Comparison of ENCODE assay signal across 17 mouse cellular contexts in genomic region chr2:166197064-166197463, GRCm38 (mm10). TPM values are rescaled to one million over a fixed set of nuclear protein-coding genes. Genes with fewer than 3 reads are reported as not detected.
DNase-seq lines count a peak whose midpoint lies in the region; ATAC-seq and TF ChIP-seq lines count a peak whose summit lies in the region.
"Had no signal": no experiment of that assay in that cellular context is flagged by ENCODE, and none has a peak within 500 bp of the region (broad histone marks: within the 10 kb centered on the region; RNA-seq: fewer than 3 reads in every experiment).

No protein-coding gene starts in this region.

- no peak overlapping the region for H3K4me3 ChIP-seq in kidney, adult 2 months (ENCODE audit: insufficient read depth, low read depth, low read length)
- no peak overlapping the region for H3K4me3 ChIP-seq in heart, embryonic 11.5 days (ENCODE audit: low read depth, low read length)
- no peak overlapping the region for H3K4me3 ChIP-seq in limb, embryonic 10.5 days
- H3K4me3 ChIP-seq: hindbrain, embryonic 15.5 days; midbrain, embryonic 15.5 days had no signal

- no peak for TF ChIP-seq CTCF in kidney, adult 2 months (conservative IDR thresholded peaks at IDR 0.05; ENCODE audit: insufficient read depth, insufficient read length, low read depth, low read length)

- no peaks in the 10 kb centered on the region for H3K27me3 ChIP-seq in kidney, adult 2 months (replicated peaks; ENCODE audit: control insufficient read depth, insufficient read depth, low read length)
- H3K27me3 ChIP-seq in heart, embryonic 11.5 days (ENCODE audit: control insufficient read depth, insufficient read depth, low read length) = peaks cover 4% of the 10 kb centered on the region; the same call in 1 of the 2 replicates
- H3K27me3 ChIP-seq in limb, embryonic 10.5 days (ENCODE audit: low read depth, poor library complexity, severe bottlenecking) = no peaks in the 10 kb centered on the region
- H3K27me3 ChIP-seq: midbrain, embryonic 15.5 days had no signal

- peak; percentile 74 for DNase-seq in kidney, adult 2 months
- no peak for DNase-seq in kidney, postnatal 4 days
- DNase-seq in embryo, embryonic 11 days = peak; percentile 39
- no peak for DNase-seq in limb, embryonic 10.5 days (ENCODE audit: low spot score)
- DNase-seq in frontal cortex, adult 2 months (ENCODE audit: extremely low spot score in 1 of 2, low spot score in 1 of 2) = no peak
- DNase-seq: cerebellum, postnatal 36 days; gastrocnemius, postnatal 10 days; layer of hippocampus, adult 9-11 months; left cerebral cortex, postnatal 4 days; right cerebral cortex, adult 18-20 months; thymus, postnatal 36 days had no signal

- ATAC-seq in heart, embryonic 11.5 days (replicated peaks; ENCODE audit: insufficient number of reproducible peaks, low FRiP score, low TSS enrichment) = no peak
- no peak for ATAC-seq in monocyte, adult 5-6 weeks (replicated peaks; ENCODE audit: insufficient number of reproducible peaks, low FRiP score, low TSS enrichment, poor library complexity, severe bottlenecking)
- ATAC-seq: CD4-positive, CD25-positive, alpha-beta regulatory T cell, adult 4 months; midbrain, embryonic 15.5 days; Patski had no signal

- H3K27ac ChIP-seq in kidney, adult 2 months (ENCODE audit: insufficient read depth, low read depth, low read length) = no peak overlapping the region
- H3K27ac ChIP-seq in heart, embryonic 11.5 days (ENCODE audit: low read depth, low read length) = 0 out of 2 replicates have a peak overlapping the region, but pooled peaks have one; percentile 4
- H3K27ac ChIP-seq in limb, embryonic 10.5 days = peak overlapping the region; percentile 76
- H3K27ac ChIP-seq: hindbrain, embryonic 15.5 days; midbrain, embryonic 15.5 days had no signal

- no peak overlapping the region for H3K9ac ChIP-seq in heart, embryonic 11.5 days (ENCODE audit: low read depth, low read length)
- H3K9ac ChIP-seq: hindbrain, embryonic 15.5 days; midbrain, embryonic 15.5 days had no signal

- H3K36me3 ChIP-seq in kidney, adult 2 months (ENCODE audit: control insufficient read depth, insufficient read depth, low read length) = no peaks in the 10 kb centered on the region
- no peaks in the 10 kb centered on the region for H3K36me3 ChIP-seq in heart, embryonic 11.5 days (ENCODE audit: control insufficient read depth, insufficient read depth, low read length)
- H3K36me3 ChIP-seq in limb, embryonic 10.5 days = no peaks in the 10 kb centered on the region
- H3K36me3 ChIP-seq: hindbrain, embryonic 15.5 days; midbrain, embryonic 15.5 days had no signal

- H3K9me3 ChIP-seq in heart, embryonic 11.5 days (replicated peaks; ENCODE audit: control insufficient read depth, low read length) = peaks cover 3% of the 10 kb centered on the region; the same call in 1 of the 2 replicates
- H3K9me3 ChIP-seq in limb, embryonic 10.5 days (replicated peaks) = no peaks in the 10 kb centered on the region
- H3K9me3 ChIP-seq: hindbrain, embryonic 15.5 days; midbrain, embryonic 15.5 days had no signal

- no peaks in the 10 kb centered on the region for H3K4me1 ChIP-seq in kidney, adult 2 months (ENCODE audit: control insufficient read depth, insufficient read depth, low read length)
- H3K4me1 ChIP-seq in heart, embryonic 11.5 days (ENCODE audit: control insufficient read depth, insufficient read depth, low read length) = peaks cover 33% of the 10 kb centered on the region
- peaks cover 61% of the 10 kb centered on the region for H3K4me1 ChIP-seq in limb, embryonic 10.5 days
- H3K4me1 ChIP-seq: hindbrain, embryonic 15.5 days had no signal

- H3K4me2 ChIP-seq in heart, embryonic 11.5 days = no peak overlapping the region
- H3K4me2 ChIP-seq: hindbrain, embryonic 15.5 days; midbrain, embryonic 15.5 days had no signal

- 66% methylated on average over 6 of the region's 6 CpGs for WGBS in kidney, adult 2 months
- 24% methylated on average over 6 of the region's 6 CpGs for WGBS in heart, embryonic 11.5 days (ENCODE audit: insufficient replicate concordance)
- WGBS in limb, embryonic 10.5 days = 50% methylated on average over 6 of the region's 6 CpGs

- no peak for TF ChIP-seq POLR2A in kidney, adult 2 months (IDR thresholded peaks at IDR 0.05; ENCODE audit: low read depth, low read length)

RNA-seq across cellular contexts. Expression of gene Sulf2, which starts 41.6 kb away (rescaled TPM):
- 18.6 and 23.8 TPM in 2 replicates for polyA plus RNA-seq in kidney, adult 2 months (2012; rRNA removed)
- polyA plus RNA-seq in heart, embryonic 11.5 days (2014; fragmentation: Nextera tagmentation; extraction: Ambion mirVana) = 111 and 114 TPM in 2 replicates
- 157 and 188 TPM in 2 replicates for polyA plus RNA-seq in limb, embryonic 10.5 days (2016; fragmentation: Nextera tagmentation; extraction: Ambion mirVana)
- 20.9 to 75.7 TPM (median 27.3 TPM) in 3 replicates for total RNA-seq in monocyte, adult 5-6 weeks (2017)
- 52.1 and 61.0 TPM in 2 replicates for polyA plus RNA-seq in frontal cortex, adult 2 months (2012; rRNA removed)

Comparison
In these comparisons a context has a peak if more than half of its experiments do, and no peak if none do; other contexts are left out.
1. DNase-seq: peak in kidney, adult 2 months (single experiment) and embryo, embryonic 11 days (single experiment); none in kidney, postnatal 4 days (0 of 2), limb, embryonic 10.5 days (single experiment) and frontal cortex, adult 2 months (0 of 2).